Mouse (Mus musculus) liver, embryonic 14.5 days (tissue): ENCODE measurements around the gene Atxn3.

Experiments
- CTCF ChIP-seq: IDR thresholded peaks from 2 replicates; pipeline ENCODE4 v1.5.1; 2016; ENCODE audit warnings: antibody characterized with exemption, low read depth, control low read depth
- EP300 ChIP-seq: IDR thresholded peaks from 2 replicates; pipeline ENCODE4 v1.6.1; 2016; ENCODE audit warnings: antibody characterized with exemption, low read depth

GRCm38 (mm10) chr12:101947986-101948385 lies 10.1 kb downstream of the Atxn3 start:
- TF ChIP-seq CTCF (no peak), EP300 (no peak)
